Mouse (Mus musculus) liver, adult 2 months (tissue): ENCODE measurements around the gene Nadsyn1.

Experiments
- CTCF ChIP-seq: fragments of 200-500 bp; IDR thresholded peaks from 2 replicates; pipeline ENCODE4 v1.5.1; 2011; ENCODE audit warnings: low read depth, low read length, control low read depth
- POLR2A ChIP-seq: fragments of 200-500 bp; IDR thresholded peaks from 2 replicates; pipeline ENCODE4 v1.6.1; 2011; ENCODE audit warnings: low read length, control low read depth; ENCODE audit not compliant: insufficient read depth; ENCODE audit errors: extremely low read depth

- TF ChIP-seq POLR2A (no peak), CTCF (no peak)
Measured at GRCm38 (mm10) chr7:143783378-143783995, 39.2 kb downstream of the Nadsyn1 start.
